Mouse (Mus musculus): ENCODE data around the gene Bckdhb.
A peak's percentile ranks its signal among the peaks of the same experiment; 100 is the strongest.

Gene Bckdhb

GRCm38 (mm10) chr9:84107045-84107813 is 182.3 kb downstream of the Bckdhb start:
- no peak for DNase-seq (ENCODE audit: low spot score)

- DNase-seq (ENCODE audit: low spot score): no peak
Observed at GRCm38 (mm10) chr9:84108534-84108933, 183.6 kb downstream of the Bckdhb start.

DNA sequence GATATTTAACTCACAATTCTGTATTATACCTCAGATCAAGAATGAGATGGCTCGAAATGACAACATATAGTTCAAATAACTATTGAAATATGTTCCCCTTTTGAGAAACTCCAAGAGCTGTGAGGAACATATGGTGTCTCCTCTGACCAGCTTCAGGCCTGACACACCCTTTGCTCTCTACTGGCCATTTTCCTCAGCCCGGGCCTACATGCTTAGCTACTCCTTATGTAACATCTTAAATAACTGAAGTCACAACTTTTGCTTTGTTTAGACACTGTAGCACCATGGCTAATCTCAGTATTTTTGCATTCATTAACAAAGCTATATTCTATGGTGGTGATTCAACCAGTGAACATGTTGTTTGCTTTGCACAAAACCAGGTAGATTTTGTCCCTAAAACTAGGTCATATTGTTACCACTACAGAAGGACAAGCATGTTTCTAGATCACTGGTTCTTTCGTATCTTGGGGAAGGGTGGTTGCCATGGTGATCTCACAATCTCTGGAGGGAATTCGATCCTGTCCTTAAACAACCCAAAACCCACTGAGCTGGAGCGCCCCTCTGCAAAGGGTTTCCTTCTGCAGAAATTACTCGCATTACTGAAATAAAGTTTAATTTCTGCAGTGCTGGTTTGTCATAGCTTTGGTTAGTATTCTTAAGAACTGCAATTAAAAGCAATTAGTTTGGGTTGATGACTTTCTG is 185.0 kb downstream of the Bckdhb start:
- DNase-seq (ENCODE audit: low spot score): no peak

DNA sequence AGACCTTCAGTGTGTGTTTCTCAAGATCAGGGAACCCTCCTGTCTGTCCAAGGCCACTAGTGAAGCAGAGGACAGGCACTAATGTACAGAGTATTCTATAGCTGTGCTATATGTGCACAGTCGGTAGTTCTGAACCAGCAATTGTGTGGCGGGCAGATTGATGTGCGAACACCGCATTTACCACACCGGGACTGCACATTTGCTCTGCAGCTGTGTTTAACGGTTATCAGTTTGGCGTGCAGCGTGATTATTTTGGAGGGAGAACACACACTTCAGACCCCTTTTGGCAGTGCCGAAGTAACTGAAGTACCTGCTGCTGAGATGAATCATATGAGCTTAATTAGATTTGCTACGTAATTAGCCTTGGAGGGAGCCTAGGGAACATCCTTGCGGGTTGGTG is 185.7 kb downstream of the Bckdhb start:
- DNase-seq (ENCODE audit: low spot score): no peak

DNA sequence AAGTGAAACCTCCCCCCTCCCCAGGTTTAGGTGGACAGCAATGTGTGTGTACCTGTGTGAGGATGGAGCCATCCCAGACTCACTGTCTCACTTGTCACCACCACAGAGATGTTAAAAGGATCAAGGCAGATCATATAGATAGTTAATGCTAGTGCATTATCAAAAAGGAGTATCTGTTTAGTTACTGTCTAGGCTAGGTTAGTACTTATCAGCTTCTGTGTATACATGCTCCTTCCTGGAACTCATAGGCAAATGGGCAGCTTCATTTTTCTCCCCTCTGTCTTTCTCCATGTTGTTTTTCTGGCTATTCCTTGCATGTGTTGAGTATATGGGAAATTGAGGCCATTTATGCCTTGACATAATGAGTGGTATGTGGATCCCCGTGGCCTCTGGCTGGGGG is 187.4 kb downstream of the Bckdhb start:
- peak; percentile 20 for DNase-seq (ENCODE audit: low spot score)

- peak; percentile 75 for DNase-seq (ENCODE audit: low spot score)
Observed at GRCm38 (mm10) chr9:84112842-84113568, 188.1 kb downstream of the Bckdhb start.

GRCm38 (mm10) chr9:84114254-84114653 is 189.3 kb downstream of the Bckdhb start:
- no peak for DNase-seq (ENCODE audit: low spot score)

- no peak for DNase-seq (ENCODE audit: low spot score)
Observed at GRCm38 (mm10) chr9:84117337-84117736, 192.4 kb downstream of the Bckdhb start.

DNA sequence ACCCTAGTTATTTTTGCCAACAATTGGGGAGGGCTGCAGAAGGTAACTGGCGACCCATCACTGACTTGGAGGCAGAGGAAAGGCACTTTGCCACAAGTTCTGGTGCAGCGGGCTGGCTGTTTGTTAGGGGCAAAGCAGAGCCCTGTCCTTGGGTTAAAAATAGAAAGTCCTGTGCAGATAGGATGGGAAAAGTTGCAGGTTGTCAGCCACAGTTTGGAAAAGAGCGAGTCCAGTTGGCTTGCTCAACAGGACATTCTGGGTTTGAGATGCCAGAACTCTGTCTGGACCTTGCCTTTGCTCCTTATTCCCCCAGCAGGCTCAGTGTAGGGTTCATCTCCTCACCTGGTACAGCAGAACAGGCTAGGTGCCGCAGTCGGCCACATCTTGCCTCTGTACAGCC is 200.1 kb downstream of the Bckdhb start:
- no peak for DNase-seq (ENCODE audit: low spot score)

DNA sequence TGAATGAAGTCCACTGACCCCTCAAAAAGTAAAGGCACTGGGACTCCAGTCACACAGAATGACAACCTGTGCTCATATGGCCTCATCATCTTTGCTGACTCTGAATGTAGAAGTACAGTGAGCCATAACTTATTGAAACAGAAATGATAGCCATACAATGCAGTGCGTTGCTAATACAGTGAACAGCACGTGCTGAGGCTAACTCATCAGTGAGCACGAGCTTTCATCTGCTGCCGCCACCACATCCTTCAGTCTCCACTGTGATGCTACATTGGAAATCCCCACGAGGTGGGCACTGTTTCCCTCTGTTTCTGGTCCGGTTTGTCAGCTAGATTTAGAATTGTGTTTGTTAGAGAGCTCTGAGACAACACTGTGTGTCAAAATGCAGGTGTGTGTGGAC is 205.4 kb downstream of the Bckdhb start:
- DNase-seq (ENCODE audit: low spot score): no peak

- no peak for DNase-seq (ENCODE audit: low spot score)
Observed at GRCm38 (mm10) chr9:84135062-84135461, 210.1 kb downstream of the Bckdhb start.

- DNase-seq (ENCODE audit: low spot score): no peak
Observed at GRCm38 (mm10) chr9:84137192-84137591, 212.2 kb downstream of the Bckdhb start.

GRCm38 (mm10) chr9:84148124-84148523 is 223.2 kb downstream of the Bckdhb start:
- no peak for DNase-seq (ENCODE audit: low spot score)
